Mouse (Mus musculus) midbrain, embryonic 11.5 days (tissue): ENCODE results near the gene Necap1. TPM values are rescaled to one million over a fixed set of nuclear protein-coding genes. Genes with fewer than 3 reads are reported as not detected.

Source experiments
- ATAC-seq: fragments of 200-750 bp; cut with Nextera tagmentation; 2 replicates; pipeline ENCODE4 v1.8.0; 2017; ENCODE audit warnings: moderate TSS enrichment, moderate library complexity; ENCODE audit not compliant: low FRiP score
- DNase-seq: peaks from one replicate; pipeline ENCODE4 v3.0.0; 2015; ENCODE audit warnings: low spot score; ENCODE audit errors: missing footprints
- H3K27ac ChIP-seq: fragments of 300-500 bp; sonication (generic); 2 replicates; pipeline ENCODE4 v1.5.1; 2014; ENCODE audit warnings: low read depth, low read length
- H3K27me3 ChIP-seq: fragments of 300-500 bp; sonication (generic); 2 replicates; pipeline ENCODE4 v1.6.1; 2014; ENCODE audit warnings: mild to moderate bottlenecking, low read length, moderate library complexity, mixed read lengths; ENCODE audit not compliant: control insufficient read depth, insufficient read depth
- H3K36me3 ChIP-seq: fragments of 300-500 bp; sonication (generic); 2 replicates; pipeline ENCODE4 v1.6.1; 2014; ENCODE audit warnings: mild to moderate bottlenecking, low read length, moderate library complexity, mixed read lengths; ENCODE audit not compliant: control insufficient read depth, insufficient read depth
- H3K4me1 ChIP-seq: fragments of 300-500 bp; sonication (generic); 2 replicates; pipeline ENCODE4 v1.6.1; 2014; ENCODE audit warnings: low read length; ENCODE audit not compliant: control insufficient read depth, insufficient read depth
- H3K4me2 ChIP-seq: fragments of 300-500 bp; sonication (generic); 2 replicates; pipeline ENCODE4 v1.6.1; 2014; ENCODE audit warnings: mild to moderate bottlenecking, moderate library complexity
- H3K4me3 ChIP-seq: fragments of 300-500 bp; sonication (generic); 2 replicates; pipeline ENCODE4 v1.5.1; 2014; ENCODE audit warnings: low read depth, low read length
- H3K9ac ChIP-seq: fragments of 300-500 bp; sonication (generic); 2 replicates; pipeline ENCODE4 v1.6.1; 2014; ENCODE audit warnings: low read length
- H3K9me3 ChIP-seq: fragments of 300-500 bp; sonication (generic); 2 replicates; pipeline ENCODE4 v1.6.1; 2016; ENCODE audit warnings: low read length; ENCODE audit not compliant: control insufficient read depth
- WGBS: fragments of 180-500 bp; shearing (Covaris S2); extraction: QIAGEN DNeasy Blood & Tissue Kit; methylation state at CpG from one replicate; pipeline ENCODE4 v1.1.7; 2014; 5-methylcytosine and 5-hydroxymethylcytosine counted together
- polyA plus RNA-seq: library from polyadenylated mRNA; unstranded; fragments of >200 nt; fragmentation: Nextera tagmentation; extraction: Ambion mirVana; gene quantifications from 2 replicates; pipeline ENCODE4 v1.2.1, GENCODE M21; 2014

Gene Necap1
- polyA plus RNA-seq, result 64.1 and 71.5 TPM in 2 replicates

DNA sequence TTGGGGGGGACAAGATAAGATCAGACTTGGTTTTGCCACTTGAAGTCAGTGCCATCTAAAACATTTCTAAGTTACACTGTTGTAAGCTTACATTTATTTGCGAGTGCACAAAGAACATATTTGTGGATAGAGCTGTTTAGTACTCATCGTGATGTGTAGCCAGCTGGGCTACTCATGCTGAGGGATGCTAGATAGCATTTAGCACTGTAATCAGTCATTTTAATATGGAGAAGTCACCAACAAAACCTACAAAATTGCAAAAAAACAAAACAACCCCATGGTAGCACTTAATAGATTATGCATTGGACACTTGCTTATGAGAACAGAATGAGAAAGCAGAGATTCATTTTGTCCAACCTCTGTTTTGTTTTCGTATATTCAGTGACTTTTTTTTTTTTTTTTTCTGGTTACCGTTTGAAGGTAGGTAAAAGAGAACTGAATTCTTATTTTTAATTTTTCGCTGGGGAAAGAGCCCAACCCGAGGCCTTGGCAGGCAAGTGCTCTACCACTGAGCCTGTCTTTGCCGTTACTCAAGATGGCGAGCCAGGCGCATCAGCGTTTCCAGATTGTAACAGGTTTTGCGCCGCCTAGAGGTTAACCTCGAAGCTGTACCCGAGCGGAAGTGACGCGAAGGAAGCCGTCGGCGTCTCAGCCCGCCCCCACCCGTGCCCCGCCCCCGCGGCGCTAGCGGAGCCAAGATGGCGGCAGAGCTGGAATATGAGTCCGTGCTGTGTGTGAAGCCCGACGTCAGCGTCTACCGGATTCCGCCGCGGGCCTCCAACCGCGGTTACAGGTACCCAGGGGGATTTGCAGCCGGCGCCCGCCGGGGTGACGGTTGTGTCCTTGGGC is at the start of gene Necap1:
TSS of gene Necap1 (plus strand) at position 604 of the 849 bp plus-strand sequence.
- H3K4me3 ChIP-seq, result peak within 1 kb of the TSS; percentile 84
- ATAC-seq, result peak; percentile 99

DNA sequence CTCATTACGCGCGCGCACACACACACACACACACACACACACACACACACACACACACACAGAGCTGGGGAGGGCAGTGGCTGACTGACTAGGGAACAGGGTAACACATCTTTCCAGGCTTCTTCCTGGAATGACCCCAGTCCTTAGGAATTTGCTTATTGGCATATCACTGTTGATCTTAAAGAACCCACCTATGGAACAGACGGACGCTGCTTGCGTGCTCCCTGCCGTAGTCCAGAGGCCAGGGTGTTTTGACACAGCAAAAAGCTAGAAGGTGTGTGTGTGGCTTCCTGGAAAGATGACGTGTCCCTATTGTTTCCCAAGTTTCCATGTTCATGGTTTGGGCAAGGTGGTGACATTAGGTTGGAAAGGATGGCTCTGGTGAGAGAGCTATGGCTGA is 49.1 kb upstream of the Necap1 start:
- H3K9me3 ChIP-seq, result no peaks in the 10 kb centered on the region
- DNase-seq (no peak), ATAC-seq (no peak)
- H3K9ac ChIP-seq, result no peak overlapping the region
- no peak overlapping the region for H3K4me3 ChIP-seq
- no peak overlapping the region for H3K27ac ChIP-seq
- H3K4me1 ChIP-seq, result peaks cover 19% of the 10 kb centered on the region
- H3K4me2 ChIP-seq, result no peak overlapping the region
- no peaks in the 10 kb centered on the region for H3K27me3 ChIP-seq
- 90% methylated on average over 9 of the region's 9 CpGs for WGBS
- H3K36me3 ChIP-seq, result no peaks in the 10 kb centered on the region

More for the DNA sequence above, at the start of gene Necap1:
- no peaks in the 10 kb centered on the region for H3K36me3 ChIP-seq
- peak within 1 kb of the TSS; percentile 85; the same call in 1 of the 2 replicates for H3K27ac ChIP-seq
- H3K9me3 ChIP-seq, result no peaks in the 10 kb centered on the region
- H3K4me2 ChIP-seq, result peak within 1 kb of the TSS; percentile 42
- no peaks in the 10 kb centered on the region for H3K27me3 ChIP-seq
- 8% methylated on average over 43 of the region's 43 CpGs for WGBS
- peak within 1 kb of the TSS; percentile 89 for H3K9ac ChIP-seq
- H3K4me1 ChIP-seq, result peaks cover 5% of the 10 kb centered on the region; the same call in 1 of the 2 replicates
- peak; percentile 100 for DNase-seq

DNA sequence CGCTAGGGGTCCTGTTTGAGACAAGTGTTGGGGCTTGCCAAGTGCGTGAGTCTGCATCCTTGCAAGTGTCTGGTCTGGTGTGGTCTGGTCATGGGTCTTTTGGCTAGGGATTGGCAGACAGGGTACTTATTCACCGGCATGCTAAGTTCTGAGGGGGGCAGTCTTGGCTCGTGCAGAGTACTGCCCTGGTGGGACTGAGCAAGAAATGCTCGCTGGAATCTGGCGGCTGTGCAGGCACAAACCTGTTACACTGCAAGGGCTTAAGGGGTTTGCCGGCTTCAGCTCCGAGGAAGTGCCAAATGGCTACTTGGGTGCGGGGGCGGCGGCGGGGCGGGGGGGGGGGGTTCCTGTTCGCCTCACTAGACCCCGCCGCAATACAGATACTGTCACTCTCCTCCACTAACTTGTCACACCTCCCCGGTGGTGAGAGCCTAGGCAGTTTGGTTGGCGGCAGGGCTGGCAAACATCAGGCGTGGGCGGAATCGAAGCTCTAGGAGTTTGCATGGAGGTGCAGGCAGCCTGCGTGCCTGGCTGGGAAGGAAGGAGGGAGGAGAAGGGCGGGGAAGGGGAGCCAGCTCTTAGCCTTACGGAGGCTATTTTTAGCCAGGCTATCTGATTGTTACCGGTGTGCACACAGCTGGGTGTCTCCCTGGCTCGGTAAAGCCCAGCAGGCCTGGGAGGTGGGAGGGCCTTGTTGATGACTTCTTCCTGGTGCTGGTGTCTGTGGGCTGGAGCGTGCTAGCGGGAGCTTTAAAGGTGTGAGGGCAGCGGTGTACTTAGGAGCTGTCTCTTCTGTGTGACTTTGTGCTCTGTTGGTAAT is 48.1 kb upstream of the Necap1 start:
- WGBS, result 2% methylated on average over 29 of the region's 29 CpGs
- peak overlapping the region; percentile 50 for H3K4me2 ChIP-seq
- no peaks in the 10 kb centered on the region for H3K36me3 ChIP-seq
- no peak overlapping the region for H3K27ac ChIP-seq
- H3K9me3 ChIP-seq, result no peaks in the 10 kb centered on the region
- no peaks in the 10 kb centered on the region for H3K27me3 ChIP-seq
- peak; percentile 45 for ATAC-seq
- peak overlapping the region; percentile 53 for H3K9ac ChIP-seq
- peak overlapping the region; percentile 26 for H3K4me3 ChIP-seq
- H3K4me1 ChIP-seq, result peaks cover 11% of the 10 kb centered on the region
- DNase-seq, result peak; percentile 87

DNA sequence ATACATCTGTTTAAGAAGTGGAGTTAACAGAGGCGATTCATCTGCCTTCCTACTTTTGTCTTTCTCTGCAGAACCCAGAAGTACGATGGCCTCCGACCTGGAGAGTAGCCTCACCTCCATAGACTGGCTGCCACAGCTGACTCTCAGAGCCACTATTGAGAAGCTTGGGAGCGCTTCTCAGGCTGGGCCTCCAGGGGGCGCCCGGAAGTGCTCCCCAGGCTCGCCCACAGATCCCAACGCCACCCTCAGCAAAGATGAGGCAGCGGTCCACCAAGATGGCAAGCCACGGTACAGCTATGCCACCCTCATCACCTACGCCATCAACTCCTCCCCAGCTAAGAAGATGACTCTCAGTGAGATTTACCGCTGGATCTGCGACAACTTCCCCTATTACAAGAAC is 46.2 kb upstream of the Necap1 start:
- ATAC-seq (peak; percentile 33; the same call in 1 of the 2 replicates), DNase-seq (no peak)
- H3K4me2 ChIP-seq, result no peak overlapping the region
- no peaks in the 10 kb centered on the region for H3K9me3 ChIP-seq
- H3K4me1 ChIP-seq, result peaks cover 9% of the 10 kb centered on the region; the same call in 1 of the 2 replicates
- WGBS, result 44% methylated on average over 13 of the region's 13 CpGs
- peaks cover 1% of the 10 kb centered on the region; the same call in 1 of the 2 replicates for H3K36me3 ChIP-seq
- no peak overlapping the region for H3K9ac ChIP-seq
- H3K4me3 ChIP-seq, result no peak overlapping the region
- no peaks in the 10 kb centered on the region for H3K27me3 ChIP-seq
- H3K27ac ChIP-seq, result no peak overlapping the region

DNA sequence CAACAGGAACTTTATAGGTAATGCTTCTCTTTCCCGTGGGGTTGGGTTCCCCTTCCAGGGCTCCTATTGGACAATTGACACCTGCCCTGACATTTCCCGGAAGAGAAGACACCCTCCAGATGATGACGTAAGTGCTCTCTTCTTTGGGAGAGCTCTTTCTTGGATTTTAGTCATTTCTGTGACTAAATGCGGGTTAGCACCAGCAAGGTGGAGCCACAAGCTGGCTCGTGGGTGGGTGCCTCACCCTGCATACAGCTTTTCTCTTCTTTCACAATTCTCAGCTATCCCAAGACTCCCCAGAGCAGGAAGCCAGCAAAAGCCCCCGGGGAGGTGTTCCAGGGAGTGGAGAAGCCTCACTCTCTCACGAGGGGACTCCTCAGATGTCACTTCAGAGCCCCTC is 41.4 kb upstream of the Necap1 start:
- Histone ChIP-seq H3K4me1 (no peaks in the 10 kb centered on the region), H3K27ac (no peak overlapping the region), H3K4me3 (no peak overlapping the region), H3K27me3 (no peaks in the 10 kb centered on the region), H3K9me3 (no peaks in the 10 kb centered on the region), H3K4me2 (no peak overlapping the region), H3K9ac (no peak overlapping the region), H3K36me3 (peaks cover 15% of the 10 kb centered on the region; the same call in 1 of the 2 replicates)
- ATAC-seq (no peak), DNase-seq (no peak)
- 84% methylated on average over 7 of the region's 7 CpGs for WGBS

DNA sequence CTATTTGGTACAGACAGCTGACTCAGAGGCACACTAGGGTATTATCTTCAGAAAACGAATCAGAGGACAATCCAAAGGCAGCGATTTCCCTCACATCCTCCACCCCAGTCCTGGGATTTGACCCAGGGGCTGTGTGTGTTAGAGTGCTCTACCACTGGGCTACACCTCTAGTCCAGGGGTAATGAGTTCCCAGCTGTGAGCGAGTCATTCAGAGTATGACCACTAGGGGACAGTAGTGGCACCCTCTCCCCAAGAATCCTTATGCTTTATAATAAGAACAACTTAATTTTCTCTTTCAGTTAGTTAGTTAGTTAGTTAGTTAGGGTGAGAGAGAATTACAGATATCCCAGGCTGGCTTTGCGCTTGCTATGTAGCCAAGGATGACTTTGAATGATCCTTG is 39.9 kb upstream of the Necap1 start:
- no peaks in the 10 kb centered on the region for H3K27me3 ChIP-seq
- H3K36me3 ChIP-seq, result peaks cover 19% of the 10 kb centered on the region; the same call in 1 of the 2 replicates
- H3K9me3 ChIP-seq, result no peaks in the 10 kb centered on the region
- no peaks in the 10 kb centered on the region for H3K4me1 ChIP-seq
- no peak overlapping the region for H3K4me2 ChIP-seq
- no peak overlapping the region for H3K4me3 ChIP-seq
- H3K9ac ChIP-seq, result no peak overlapping the region
- DNase-seq, result no peak
- ATAC-seq, result no peak
- 72% methylated on average over 4 of the region's 4 CpGs for WGBS
- H3K27ac ChIP-seq, result no peak overlapping the region

DNA sequence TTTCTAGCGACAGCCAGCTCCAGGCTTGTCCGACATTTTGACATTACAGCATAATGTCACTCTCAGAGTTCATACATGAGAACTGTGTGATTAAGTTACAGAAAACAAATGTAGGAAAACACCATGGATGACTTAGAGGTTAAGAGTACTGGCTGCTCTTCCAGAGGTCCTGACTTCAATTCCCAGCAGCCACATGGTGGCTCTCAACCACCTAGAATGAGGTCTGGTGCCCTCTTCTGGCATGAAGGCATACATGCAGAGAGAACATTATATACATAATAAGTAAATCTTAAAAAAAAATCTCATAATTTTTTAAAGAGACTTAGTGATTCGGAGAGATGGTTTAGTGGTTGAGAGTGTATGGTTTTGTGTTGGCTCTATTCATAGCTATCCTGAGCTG is 37.3 kb upstream of the Necap1 start:
- Histone ChIP-seq H3K9ac (no peak overlapping the region), H3K4me2 (no peak overlapping the region), H3K27ac (no peak overlapping the region), H3K27me3 (no peaks in the 10 kb centered on the region), H3K36me3 (peaks cover 27% of the 10 kb centered on the region; the same call in 1 of the 2 replicates), H3K4me3 (no peak overlapping the region), H3K4me1 (no peaks in the 10 kb centered on the region), H3K9me3 (no peaks in the 10 kb centered on the region)
- no peak for ATAC-seq
- DNase-seq, result no peak
- 93% methylated on average over 3 of the region's 3 CpGs for WGBS

DNA sequence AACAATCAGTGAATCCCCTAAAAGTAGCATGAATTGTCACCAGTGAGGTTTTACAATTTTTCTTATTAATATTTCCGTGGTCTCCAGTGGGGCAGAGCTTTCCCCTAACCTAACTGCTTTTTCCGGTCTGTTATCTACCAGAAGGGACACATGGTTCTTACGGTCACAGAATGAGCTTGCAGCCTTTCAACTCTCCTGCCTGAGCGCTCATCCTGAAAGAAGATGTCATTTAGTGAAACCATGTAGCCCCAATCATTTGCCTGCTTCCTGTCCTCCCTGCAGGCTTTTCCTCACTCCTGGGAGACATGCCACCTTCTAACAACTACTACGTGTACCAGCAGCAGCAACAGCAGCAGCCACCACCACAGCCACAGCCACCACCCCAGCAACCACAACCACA is 36.7 kb upstream of the Necap1 start:
- Histone ChIP-seq H3K27me3 (no peaks in the 10 kb centered on the region), H3K4me1 (no peaks in the 10 kb centered on the region), H3K9ac (no peak overlapping the region), H3K36me3 (peaks cover 27% of the 10 kb centered on the region; the same call in 1 of the 2 replicates), H3K9me3 (no peaks in the 10 kb centered on the region), H3K4me3 (no peak overlapping the region), H3K27ac (no peak overlapping the region), H3K4me2 (no peak overlapping the region)
- DNase-seq (no peak), ATAC-seq (no peak)
- 94% methylated on average over 5 of the region's 5 CpGs for WGBS

DNA sequence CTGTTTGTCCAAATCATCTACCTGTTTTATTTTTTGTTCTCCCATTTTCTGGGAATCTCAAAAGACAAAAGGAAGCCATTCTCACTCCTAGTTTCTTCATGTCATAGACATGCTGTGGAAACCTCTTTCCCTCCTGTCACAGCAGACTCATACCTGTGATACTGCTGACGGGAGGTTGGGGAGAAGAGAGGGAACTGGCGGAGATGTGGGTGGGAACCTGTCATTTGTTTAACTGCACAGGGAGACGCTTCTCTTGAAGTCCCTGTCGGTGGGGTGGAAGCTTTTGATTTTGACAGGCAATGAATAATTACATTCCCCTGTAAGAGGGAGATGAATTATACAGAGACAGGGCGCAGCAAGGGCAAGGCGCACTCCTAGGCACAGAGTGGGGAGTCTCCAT is 30.5 kb upstream of the Necap1 start:
- WGBS, result 92% methylated on average over 6 of the region's 6 CpGs
- Histone ChIP-seq H3K4me2 (no peak overlapping the region), H3K4me3 (no peak overlapping the region), H3K27ac (no peak overlapping the region), H3K9me3 (no peaks in the 10 kb centered on the region), H3K27me3 (no peaks in the 10 kb centered on the region), H3K9ac (no peak overlapping the region), H3K4me1 (no peaks in the 10 kb centered on the region), H3K36me3 (peaks cover 10% of the 10 kb centered on the region; the same call in 1 of the 2 replicates)
- DNase-seq (no peak), ATAC-seq (no peak)
